Mouse (Mus musculus) neural tube, embryonic 11.5 days (tissue): ENCODE measurements around the gene Il10. TPM values are rescaled to one million over a fixed set of nuclear protein-coding genes. Genes with fewer than 3 reads are reported as not detected.
"Not testable (repeated sequence)": the region's sequence is repeated elsewhere in the genome, so short reads cannot be mapped to it uniquely, and the experiment has no call there.

Experiments
- ATAC-seq: fragments of 200-750 bp; cut with Nextera tagmentation; 2 replicates; pipeline ENCODE4 v1.8.0; 2017; ENCODE audit warnings: moderate number of reproducible peaks, mild to moderate bottlenecking, moderate TSS enrichment, moderate library complexity; ENCODE audit not compliant: insufficient read depth, low FRiP score, low TSS enrichment
- DNase-seq: peaks from one replicate; pipeline ENCODE4 v3.0.0-alpha.2; 2015; ENCODE audit warnings: low spot score
- H3K27ac ChIP-seq: fragments of 300-500 bp; sonication (generic); 2 replicates; pipeline ENCODE4 v1.5.1; 2014; ENCODE audit warnings: low read depth, mild to moderate bottlenecking, low read length
- H3K27me3 ChIP-seq: fragments of 300-500 bp; sonication (generic); 2 replicates; pipeline ENCODE4 v1.6.1; 2014; ENCODE audit warnings: mild to moderate bottlenecking, low read length, mixed read lengths; ENCODE audit not compliant: control insufficient read depth, insufficient read depth
- H3K36me3 ChIP-seq: fragments of 300-500 bp; sonication (generic); 2 replicates; pipeline ENCODE4 v1.6.1; 2014; ENCODE audit warnings: mild to moderate bottlenecking, low read length, moderate library complexity, mixed read lengths; ENCODE audit not compliant: control insufficient read depth, insufficient read depth
- H3K4me1 ChIP-seq: fragments of 300-500 bp; sonication (generic); 2 replicates; pipeline ENCODE4 v1.6.1; 2014; ENCODE audit warnings: low read length, mixed read lengths; ENCODE audit not compliant: control insufficient read depth, insufficient read depth
- H3K4me2 ChIP-seq: fragments of 300-500 bp; sonication (generic); 2 replicates; pipeline ENCODE4 v1.6.1; 2014; ENCODE audit warnings: low read depth, mild to moderate bottlenecking, moderate library complexity
- H3K4me3 ChIP-seq: fragments of 300-500 bp; sonication (generic); 2 replicates; pipeline ENCODE4 v1.5.1; 2014; ENCODE audit warnings: low read depth, low read length
- H3K9ac ChIP-seq: fragments of 300-500 bp; sonication (generic); 2 replicates; pipeline ENCODE4 v1.6.1; 2014; ENCODE audit warnings: mild to moderate bottlenecking, low read length
- H3K9me3 ChIP-seq: fragments of 300-500 bp; sonication (generic); 2 replicates; pipeline ENCODE4 v1.6.1; 2016; ENCODE audit warnings: low read length; ENCODE audit not compliant: control insufficient read depth
- WGBS: fragments of 180-500 bp; shearing (Covaris S2); extraction: QIAGEN DNeasy Blood & Tissue Kit; methylation state at CpG from one replicate; pipeline ENCODE4 v1.1.7; 2014; 5-methylcytosine and 5-hydroxymethylcytosine counted together
- polyA plus RNA-seq: library from polyadenylated mRNA; unstranded; fragments of >200 nt; fragmentation: Nextera tagmentation; extraction: Ambion mirVana; gene quantifications from 2 replicates; pipeline ENCODE4 v1.2.1, GENCODE M21; 2014

The Il10 gene
- polyA plus RNA-seq, 1 experiment from 2014 or later = not detected

DNA sequence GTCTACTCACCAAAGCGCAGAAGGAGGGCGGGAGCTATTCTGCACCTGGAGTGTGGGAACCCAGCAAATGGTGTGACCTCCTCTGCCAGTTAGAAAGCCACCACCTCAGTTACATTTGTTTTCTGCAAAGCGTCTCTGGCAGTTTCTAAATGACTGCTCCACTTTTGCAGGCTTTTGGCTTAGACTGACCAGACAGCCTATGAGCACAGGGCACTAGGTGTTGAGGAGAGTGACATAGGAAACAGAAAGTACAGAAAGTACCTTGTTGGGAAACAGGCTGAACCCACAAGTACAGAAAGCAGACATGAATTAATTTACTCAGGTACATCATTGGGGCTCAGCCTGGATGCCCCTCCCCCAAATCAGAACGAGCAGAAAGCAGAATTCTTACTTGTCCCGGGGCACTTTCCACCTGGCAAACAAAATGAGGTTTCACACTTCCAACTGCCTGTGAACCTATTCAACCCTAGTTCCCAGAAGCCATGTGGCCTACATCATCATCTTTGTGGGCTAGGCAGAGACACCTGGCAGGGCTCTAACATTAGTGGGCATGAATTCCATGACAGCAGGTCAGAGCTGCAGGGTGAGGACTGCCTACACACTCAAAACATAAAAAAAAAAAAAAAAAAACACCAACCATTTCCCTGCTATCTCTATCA is 3.1 kb downstream of the Il10 start:
- ATAC-seq = no peak
- Histone ChIP-seq H3K36me3 (no peaks in the 10 kb centered on the region), H3K27me3 (no peaks in the 10 kb centered on the region), H3K4me1 (no peaks in the 10 kb centered on the region), H3K4me2 (no peak overlapping the region), H3K9me3 (no peaks in the 10 kb centered on the region), H3K27ac (no peak overlapping the region), H3K4me3 (no peak overlapping the region), H3K9ac (no peak overlapping the region)
- no peak for DNase-seq
- WGBS = 63% methylated on average over 5 of the region's 5 CpGs

DNA sequence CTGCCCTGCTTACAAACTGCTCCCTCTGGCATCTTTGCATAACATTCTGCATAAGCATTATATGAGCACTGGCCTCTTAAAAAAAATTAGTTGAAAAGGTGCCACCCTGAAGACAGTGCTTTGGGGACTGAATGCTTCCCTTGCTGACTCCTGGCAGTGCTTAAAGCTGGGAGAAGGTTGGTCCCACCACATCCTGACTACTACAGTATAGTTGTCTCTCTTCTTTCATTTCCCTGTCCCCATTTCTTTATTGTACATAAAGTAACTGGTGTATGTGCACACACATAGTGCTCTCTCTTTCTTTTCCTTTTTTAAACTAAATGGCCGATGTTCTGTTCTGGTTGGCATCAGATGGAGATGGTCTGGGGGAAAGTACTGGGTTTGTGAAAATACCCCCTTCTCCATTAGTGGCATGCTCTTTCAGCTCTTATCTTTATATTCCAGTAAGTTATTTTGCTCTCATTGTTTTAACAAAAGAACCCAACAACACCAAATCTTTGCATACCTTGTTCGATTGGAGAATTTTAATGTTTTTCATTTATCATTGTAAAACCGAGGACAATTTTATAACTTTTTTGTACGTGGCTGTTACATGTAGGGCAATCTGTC is 3.7 kb downstream of the Il10 start:
- not testable (repeated sequence) for DNase-seq, H3K4me2 ChIP-seq, H3K27ac ChIP-seq, ATAC-seq, H3K36me3 ChIP-seq, H3K4me1 ChIP-seq, H3K4me3 ChIP-seq, H3K27me3 ChIP-seq, H3K9me3 ChIP-seq, H3K9ac ChIP-seq
- 88% methylated on average over 4 of the region's 4 CpGs for WGBS

DNA sequence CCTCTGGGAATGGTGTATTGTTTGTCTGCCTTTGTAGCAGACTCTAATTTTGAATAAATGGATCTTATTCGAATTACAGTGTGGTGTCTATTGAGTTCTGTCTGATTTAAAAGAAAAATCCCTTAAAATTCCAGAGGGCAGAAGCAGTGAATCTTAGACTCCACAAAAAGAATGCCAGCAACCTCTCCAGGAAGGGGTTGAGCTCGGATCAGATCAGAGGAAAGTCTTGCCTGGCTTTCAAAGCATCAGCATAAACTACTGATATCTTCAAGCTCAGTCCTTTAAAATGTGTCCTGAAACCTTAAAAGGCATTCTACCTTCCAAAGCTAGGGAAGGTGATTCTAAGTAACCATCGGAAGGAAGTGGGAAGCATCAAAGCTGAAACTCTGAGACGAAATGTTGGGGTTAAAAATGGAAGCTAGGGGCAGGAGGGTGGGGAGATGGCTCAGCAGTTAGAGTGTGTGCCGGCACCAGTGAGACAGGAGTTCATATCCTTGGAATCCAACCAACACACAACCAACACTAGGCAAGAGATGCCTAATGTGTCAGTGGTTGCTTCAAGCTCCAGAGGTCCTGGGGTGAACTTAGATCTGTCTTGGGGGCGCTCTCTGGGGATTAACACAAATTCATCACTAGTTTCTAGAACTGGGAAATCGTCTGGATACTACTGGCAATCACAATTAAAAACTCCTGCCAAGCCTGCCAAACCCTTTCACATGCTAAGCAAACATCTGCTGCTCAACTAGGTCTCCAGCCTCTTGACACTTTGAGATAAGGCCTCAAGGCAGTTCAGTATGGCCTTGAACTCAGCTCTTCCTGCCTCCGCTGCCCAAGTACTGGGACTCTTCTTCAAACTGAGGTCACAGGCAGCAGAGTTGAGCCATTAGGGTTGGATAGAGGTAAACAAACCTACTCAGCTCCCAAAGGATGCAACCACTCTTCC is 5.5 kb downstream of the Il10 start:
- Histone ChIP-seq H3K27ac (no peak overlapping the region), H3K4me3 (no peak overlapping the region), H3K36me3 (no peaks in the 10 kb centered on the region), H3K4me2 (no peak overlapping the region), H3K4me1 (no peaks in the 10 kb centered on the region), H3K9ac (no peak overlapping the region), H3K27me3 (no peaks in the 10 kb centered on the region), H3K9me3 (no peaks in the 10 kb centered on the region)
- DNase-seq = no peak
- WGBS = 85% methylated on average over 8 of the region's 8 CpGs
- no peak for ATAC-seq

DNA sequence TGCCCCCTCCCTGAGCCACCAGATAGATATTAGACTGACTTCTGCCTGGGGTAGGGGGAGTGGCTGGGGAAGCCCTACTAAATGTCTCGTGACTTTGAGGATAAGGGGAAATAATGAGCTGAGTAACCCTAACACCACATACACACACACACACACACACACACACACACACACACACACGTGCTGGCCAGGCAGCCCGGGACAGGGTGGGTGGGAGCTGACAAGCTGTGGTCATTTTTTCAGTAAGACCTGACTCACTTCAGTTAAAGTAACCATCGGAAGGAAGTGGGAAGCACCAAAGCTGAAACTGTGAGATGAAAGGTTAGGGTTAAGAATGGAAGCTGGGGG is 6.2 kb downstream of the Il10 start:
- Histone ChIP-seq H3K4me3 (no peak overlapping the region), H3K9ac (no peak overlapping the region), H3K36me3 (no peaks in the 10 kb centered on the region), H3K27ac (no peak overlapping the region), H3K4me1 (no peaks in the 10 kb centered on the region), H3K27me3 (no peaks in the 10 kb centered on the region), H3K9me3 (no peaks in the 10 kb centered on the region), H3K4me2 (no peak overlapping the region)
- no peak for ATAC-seq
- DNase-seq = no peak
- 87% methylated on average over 4 of the region's 4 CpGs for WGBS

DNA sequence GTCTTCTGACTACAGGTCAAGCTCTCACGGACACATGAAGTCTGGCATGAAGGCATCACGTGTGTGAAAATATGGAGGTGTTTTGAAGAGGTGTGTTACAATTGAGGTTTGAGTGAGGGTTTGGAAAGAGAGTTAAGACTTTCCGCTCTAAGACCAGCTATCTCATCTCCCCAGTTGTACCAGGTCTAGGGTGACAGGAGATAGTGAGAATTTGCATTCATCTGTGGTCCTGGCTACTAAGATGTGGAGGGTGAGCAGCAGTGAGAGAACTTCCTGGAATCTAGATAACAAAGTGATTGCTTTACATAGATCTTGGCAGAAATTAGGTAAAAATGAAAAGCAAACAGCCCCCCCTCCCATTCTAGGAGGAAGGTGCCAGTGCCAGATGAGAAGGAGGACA is 9.6 kb downstream of the Il10 start:
- Histone ChIP-seq H3K4me2 (no peak overlapping the region), H3K27me3 (no peaks in the 10 kb centered on the region), H3K9me3 (no peaks in the 10 kb centered on the region), H3K27ac (no peak overlapping the region), H3K9ac (no peak overlapping the region), H3K36me3 (no peaks in the 10 kb centered on the region), H3K4me1 (no peaks in the 10 kb centered on the region), H3K4me3 (no peak overlapping the region)
- WGBS = 90% methylated on average over 3 of the region's 3 CpGs
- no peak for ATAC-seq
- no peak for DNase-seq

DNA sequence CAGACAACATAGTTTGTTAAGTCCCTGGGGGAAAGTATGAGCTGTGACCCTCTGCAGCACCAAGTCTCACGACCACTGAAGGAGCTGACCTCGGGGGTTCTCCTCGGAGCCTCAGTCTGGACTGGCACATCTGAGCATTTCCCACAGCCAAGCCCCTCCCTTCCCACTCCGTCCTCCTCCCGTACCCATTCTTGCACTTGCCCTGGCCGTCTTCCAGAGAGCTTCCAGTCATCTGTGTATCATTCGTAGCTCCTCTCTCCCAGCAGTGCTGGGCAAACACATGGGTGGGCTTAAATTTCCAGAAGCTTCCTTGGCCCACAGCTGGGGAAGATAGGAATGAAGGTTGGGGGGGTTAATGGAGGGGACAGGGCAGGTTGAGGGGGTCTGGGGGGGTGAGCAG is 10.6 kb downstream of the Il10 start:
- no peak overlapping the region for H3K4me2 ChIP-seq
- H3K4me1 ChIP-seq = no peaks in the 10 kb centered on the region
- no peaks in the 10 kb centered on the region for H3K27me3 ChIP-seq
- no peak overlapping the region for H3K4me3 ChIP-seq
- ATAC-seq = no peak
- no peak for DNase-seq
- no peak overlapping the region for H3K9ac ChIP-seq
- H3K9me3 ChIP-seq = no peaks in the 10 kb centered on the region
- 67% methylated on average over 7 of the region's 7 CpGs for WGBS
- H3K36me3 ChIP-seq = no peaks in the 10 kb centered on the region
- H3K27ac ChIP-seq = no peak overlapping the region

DNA sequence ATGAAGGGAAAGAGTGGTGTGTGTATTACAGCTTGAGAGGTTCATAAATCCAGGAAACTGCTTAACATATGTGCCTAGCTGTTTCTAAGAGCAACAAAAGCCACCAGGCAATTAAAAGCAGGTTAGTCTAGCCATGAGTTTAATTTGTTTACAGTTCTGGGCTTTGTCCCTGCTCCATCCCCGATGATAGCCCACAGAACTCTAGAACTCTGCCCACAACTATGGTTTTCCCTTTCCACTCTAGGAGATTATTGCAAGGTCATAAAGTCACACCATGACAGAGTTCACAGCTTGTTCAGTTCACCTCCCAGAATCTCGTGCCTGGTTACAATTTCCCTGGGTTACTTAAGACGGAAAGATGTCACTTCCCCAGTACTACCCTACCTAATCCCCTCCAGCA is 11.6 kb downstream of the Il10 start:
- no peak for DNase-seq
- WGBS = 39% methylated on average over 3 of the region's 3 CpGs
- H3K4me3 ChIP-seq = no peak overlapping the region
- no peak overlapping the region for H3K27ac ChIP-seq
- H3K36me3 ChIP-seq = no peaks in the 10 kb centered on the region
- H3K4me1 ChIP-seq = no peaks in the 10 kb centered on the region
- H3K9ac ChIP-seq = no peak overlapping the region
- H3K9me3 ChIP-seq = no peaks in the 10 kb centered on the region
- ATAC-seq = no peak
- no peak overlapping the region for H3K4me2 ChIP-seq
- H3K27me3 ChIP-seq = no peaks in the 10 kb centered on the region

DNA sequence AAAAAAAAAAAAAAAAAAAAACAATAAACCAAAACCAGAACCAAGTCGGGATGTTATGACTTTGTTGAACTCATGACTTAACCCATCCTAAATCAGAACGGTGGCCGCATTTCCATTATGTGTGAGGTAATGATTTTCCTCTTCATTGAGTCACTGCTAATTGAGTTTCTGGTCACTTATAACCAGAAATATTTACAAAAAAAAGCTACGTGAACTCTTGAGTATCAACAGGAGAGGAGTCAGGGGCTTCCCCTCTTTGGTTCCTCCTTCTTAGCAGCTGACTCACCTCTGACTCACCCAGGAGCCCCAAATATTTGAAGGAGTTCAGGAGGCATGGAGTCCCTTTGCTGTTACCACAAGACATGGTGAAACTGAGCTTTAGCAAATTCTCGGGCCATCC is 18.4 kb downstream of the Il10 start:
- Histone ChIP-seq H3K4me3 (no peak overlapping the region), H3K4me1 (no peaks in the 10 kb centered on the region), H3K9ac (no peak overlapping the region), H3K27me3 (no peaks in the 10 kb centered on the region), H3K4me2 (no peak overlapping the region), H3K9me3 (peaks cover 2% of the 10 kb centered on the region; the same call in 1 of the 2 replicates), H3K36me3 (no peaks in the 10 kb centered on the region), H3K27ac (no peak overlapping the region)
- WGBS = 94% methylated on average over 5 of the region's 5 CpGs
- DNase-seq (no peak), ATAC-seq (no peak)
